ENCODE assay signal across 26 mouse cellular contexts in genomic region chr14:16670571-16670970, GRCm38 (mm10).
DNase-seq lines count a peak whose midpoint lies in the region; ATAC-seq and TF ChIP-seq lines count a peak whose summit lies in the region.
"Had no signal": no experiment of that assay in that cellular context is flagged by ENCODE, and none has a peak within 500 bp of the region (broad histone marks: within the 10 kb centered on the region; RNA-seq: fewer than 3 reads in every experiment).

No protein-coding gene starts in this region.

- no peak for TF ChIP-seq POLR2A in cortical plate, adult 2 months (IDR thresholded peaks at IDR 0.05; ENCODE audit: extremely low read depth, insufficient read depth, low read length)

- no peaks in the 10 kb centered on the region for H3K4me1 ChIP-seq in cortical plate, adult 2 months (ENCODE audit: control insufficient read depth, insufficient read depth, low read length)
- no peaks in the 10 kb centered on the region for H3K4me1 ChIP-seq in liver, embryonic 12.5 days
- H3K4me1 ChIP-seq: heart, embryonic 13.5 days; liver, embryonic 13.5 days; midbrain, embryonic 13.5 days had no signal

- no peak overlapping the region for H3K4me2 ChIP-seq in liver, embryonic 12.5 days
- H3K4me2 ChIP-seq: heart, embryonic 13.5 days; hindbrain, embryonic 14.5 days; liver, embryonic 13.5 days; midbrain, embryonic 13.5 days; neural tube, embryonic 13.5 days had no signal

- intact Hi-C loops in left cerebral cortex, postnatal 4 days (cut with DNase I), result no loop called here

- no peak for ATAC-seq in liver, embryonic 12.5 days
- ATAC-seq: forebrain, postnatal 0 days; midbrain, embryonic 13.5 days had no signal

- no peak for TF ChIP-seq CTCF in cortical plate, adult 2 months (IDR thresholded peaks at IDR 0.05; ENCODE audit: extremely low read depth, insufficient read depth, low read length)

- no peaks in the 10 kb centered on the region for H3K9me3 ChIP-seq in liver, embryonic 12.5 days (replicated peaks)
- H3K9me3 ChIP-seq: heart, embryonic 13.5 days; liver, embryonic 13.5 days; midbrain, embryonic 13.5 days; neural tube, embryonic 13.5 days had no signal

- no peaks in the 10 kb centered on the region for H3K27me3 ChIP-seq in liver, embryonic 12.5 days (replicated peaks)
- H3K27me3 ChIP-seq: heart, embryonic 13.5 days; liver, embryonic 13.5 days; midbrain, embryonic 13.5 days; neural tube, embryonic 13.5 days had no signal

- peak; percentile 41 for DNase-seq in left cerebral cortex, adult 11 months (ENCODE audit: low spot score)
- DNase-seq in left cerebral cortex, postnatal 4 days, result no peak
- peak; percentile 38 to 41 for DNase-seq in left cerebral cortex, adult 9 months (ENCODE audit: low spot score in 2 of 2)
- DNase-seq in telencephalon, adult 2 months (ENCODE audit: low read depth, low spot score), result peak; percentile 73
- no peak for DNase-seq in lung, adult 18-20 months
- DNase-seq: adrenal gland, postnatal 25 days; cerebellum, adult 18-20 months; cerebellum, postnatal 10 days; forebrain, postnatal 0 days; gastrocnemius, adult 2 months; heart, postnatal 10 days; kidney, adult 11 months; kidney, postnatal 14 days; liver, embryonic 13.5 days; lung, adult 2 months; lung, postnatal 10 days; thymus, adult 2 months; thymus, postnatal 36 days had no signal

- 57% methylated on average over 3 of the region's 3 CpGs for WGBS in liver, embryonic 12.5 days (ENCODE audit: insufficient replicate concordance)

- H3K4me3 ChIP-seq in cortical plate, adult 2 months (ENCODE audit: insufficient read depth, low read length), result no peak overlapping the region
- H3K4me3 ChIP-seq in liver, embryonic 12.5 days, result no peak overlapping the region
- H3K4me3 ChIP-seq: erythroblast, embryonic 14.5 days; gastrocnemius, adult 2 months; heart, embryonic 13.5 days; liver, embryonic 13.5 days; midbrain, embryonic 13.5 days; neural tube, embryonic 13.5 days had no signal

- H3K36me3 ChIP-seq in liver, embryonic 12.5 days, result no peaks in the 10 kb centered on the region
- H3K36me3 ChIP-seq: heart, embryonic 13.5 days; liver, embryonic 13.5 days; midbrain, embryonic 13.5 days; neural tube, embryonic 13.5 days had no signal

- no peak overlapping the region for H3K9ac ChIP-seq in liver, embryonic 12.5 days
- H3K9ac ChIP-seq: forebrain, postnatal 0 days; heart, embryonic 13.5 days; hindbrain, embryonic 14.5 days; liver, embryonic 13.5 days; midbrain, embryonic 13.5 days; neural tube, embryonic 13.5 days had no signal

- H3K27ac ChIP-seq in cortical plate, adult 2 months (ENCODE audit: insufficient read depth, low read length), result peak overlapping the region; percentile 86; the same call in 1 of the 2 replicates
- no peak overlapping the region for H3K27ac ChIP-seq in liver, embryonic 12.5 days
- H3K27ac ChIP-seq: gastrocnemius, adult 2 months; heart, embryonic 13.5 days; hindbrain, embryonic 14.5 days; liver, embryonic 13.5 days; macrophage; midbrain, embryonic 13.5 days; neural tube, embryonic 13.5 days had no signal

Comparison
In these comparisons a context has a peak if more than half of its experiments do, and no peak if none do; other contexts are left out.
1. DNase-seq: peak in left cerebral cortex, adult 11 months (single experiment), left cerebral cortex, adult 9 months (2 of 2) and telencephalon, adult 2 months (single experiment); none in left cerebral cortex, postnatal 4 days (single experiment) and lung, adult 18-20 months (0 of 2).